Mouse (Mus musculus) erythroblast, embryonic 14.5 days (primary cell): ENCODE results near the gene Dpy19l2. TPM values are rescaled to one million over a fixed set of nuclear protein-coding genes. Genes with fewer than 3 reads are reported as not detected.

ENCODE experiments used
- H3K27me3 ChIP-seq: 2 replicates; pipeline ENCODE4 v1.6.1; 2012; ENCODE audit warnings: inconsistent platforms; ENCODE audit not compliant: control insufficient read depth
- H3K36me3 ChIP-seq: 2 replicates; pipeline ENCODE4 v1.6.1; 2012; ENCODE audit warnings: mild to moderate bottlenecking, inconsistent platforms; ENCODE audit not compliant: control insufficient read depth
- H3K4me1 ChIP-seq: 2 replicates; pipeline ENCODE4 v1.6.1; 2012; ENCODE audit warnings: inconsistent platforms; ENCODE audit not compliant: control insufficient read depth
- H3K4me3 ChIP-seq: replicated peaks from 2 replicates; pipeline ENCODE3; 2012; ENCODE audit warnings: moderate library complexity, mild to moderate bottlenecking, inconsistent platforms
- H3K9me3 ChIP-seq: 2 replicates; pipeline ENCODE4 v1.6.1; 2012; ENCODE audit warnings: low read length, inconsistent platforms, mixed read lengths; ENCODE audit not compliant: control insufficient read depth
- GATA1 ChIP-seq: IDR thresholded peaks from 2 replicates; pipeline ENCODE4 v1.6.1; 2012; ENCODE audit warnings: low read length, inconsistent platforms, mixed read lengths
- TAL1 ChIP-seq: IDR thresholded peaks from 3 replicates; pipeline ENCODE4 v1.6.1; 2012; ENCODE audit warnings: low read length, inconsistent platforms, mixed read lengths
- polyA plus RNA-seq: library from polyadenylated mRNA; stranded (reverse); fragments of >175 nt; gene quantifications from 2 replicates; pipeline ENCODE4 v1.2.3, GENCODE M21; 2012

The Dpy19l2 gene
- polyA plus RNA-seq, 1 experiment: not detected

DNA sequence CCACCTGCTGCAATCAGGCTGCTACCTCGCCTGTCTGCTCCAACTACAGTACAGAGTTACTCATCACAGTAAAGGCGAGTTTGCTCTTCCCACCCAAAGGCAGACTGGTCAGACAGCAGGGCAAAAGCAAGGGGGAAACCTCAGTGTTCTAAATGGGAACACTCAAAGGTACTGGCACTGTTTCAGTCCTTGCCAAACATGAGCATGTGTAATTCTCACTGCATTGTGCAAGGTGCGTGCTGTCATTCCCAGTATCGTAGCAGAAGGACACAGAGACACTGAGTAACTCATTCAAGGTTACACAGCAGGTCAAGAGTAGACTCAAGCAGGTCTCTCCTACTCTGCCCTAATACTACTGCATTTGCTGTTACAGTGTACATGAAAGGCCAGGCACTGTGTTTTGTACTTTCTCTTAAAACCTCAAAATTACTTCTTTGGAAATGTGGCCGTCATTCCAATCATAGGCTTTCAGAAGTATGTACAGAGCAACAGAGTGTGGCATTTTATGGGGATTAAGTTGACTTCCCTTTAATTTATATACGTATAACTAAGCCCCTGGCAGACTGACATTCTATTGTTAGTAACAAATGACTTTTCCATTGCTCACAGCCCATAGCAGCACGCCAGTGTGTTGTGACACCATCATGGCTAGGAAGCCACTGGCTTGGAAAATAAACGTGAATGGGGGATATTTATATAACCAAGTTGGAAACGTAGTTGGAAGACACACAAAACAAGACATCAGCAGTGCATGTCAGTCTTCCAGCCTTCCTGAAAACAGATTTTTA is 182.6 kb downstream of the Dpy19l2 start:
- H3K27me3 ChIP-seq: no peaks in the 10 kb centered on the region
- TF ChIP-seq GATA1 (no peak), TAL1 (no peak)
- H3K9me3 ChIP-seq: no peaks in the 10 kb centered on the region
- no peaks in the 10 kb centered on the region for H3K36me3 ChIP-seq
- H3K4me3 ChIP-seq: no peak overlapping the region
- no peaks in the 10 kb centered on the region for H3K4me1 ChIP-seq

GRCm38 (mm10) chr9:24512121-24512539 is 184.0 kb downstream of the Dpy19l2 start:
- Histone ChIP-seq H3K4me3 (no peak overlapping the region), H3K4me1 (no peaks in the 10 kb centered on the region), H3K9me3 (no peaks in the 10 kb centered on the region), H3K27me3 (no peaks in the 10 kb centered on the region), H3K36me3 (no peaks in the 10 kb centered on the region)
- no peak for TF ChIP-seq GATA1
- TF ChIP-seq TAL1: no peak

DNA sequence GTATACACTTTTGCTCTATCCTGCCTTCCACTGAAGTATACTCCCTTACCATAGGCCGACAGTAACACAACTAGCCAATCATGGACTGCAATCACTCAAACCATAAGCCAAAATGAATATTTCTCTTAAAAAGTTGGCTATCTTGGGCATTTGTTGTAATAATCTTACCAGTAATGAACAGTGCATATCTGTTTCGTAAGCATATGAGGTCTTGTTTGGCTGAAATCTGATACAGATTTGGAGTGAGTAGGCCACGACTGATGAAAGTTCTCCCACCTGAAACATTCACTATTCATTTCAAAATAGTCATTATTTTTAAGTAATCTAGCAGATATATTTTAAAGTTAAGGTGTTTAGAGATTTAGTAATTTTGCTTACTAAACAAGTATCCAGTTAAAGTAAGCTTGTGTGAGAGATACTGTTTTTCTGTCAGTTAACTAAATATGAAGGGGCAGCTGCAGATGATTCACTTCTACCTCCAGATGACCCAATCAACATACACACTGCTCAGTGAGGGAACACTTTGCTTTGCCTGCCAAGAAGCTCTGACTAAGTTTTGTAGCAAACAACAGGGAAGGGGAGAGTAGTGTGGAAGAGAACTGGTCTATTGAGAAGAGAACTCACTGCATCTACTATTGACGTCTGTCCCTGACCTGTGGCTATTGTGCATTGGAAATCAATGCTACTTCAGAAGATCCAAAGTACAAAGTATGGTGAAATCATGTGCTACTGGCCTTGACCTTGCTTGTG is 184.5 kb downstream of the Dpy19l2 start:
- H3K27me3 ChIP-seq: no peaks in the 10 kb centered on the region
- H3K4me3 ChIP-seq: no peak overlapping the region
- no peaks in the 10 kb centered on the region for H3K36me3 ChIP-seq
- H3K4me1 ChIP-seq: no peaks in the 10 kb centered on the region
- TF ChIP-seq GATA1: no peak
- no peak for TF ChIP-seq TAL1
- no peaks in the 10 kb centered on the region for H3K9me3 ChIP-seq

- H3K27me3 ChIP-seq: no peaks in the 10 kb centered on the region
- peaks cover 9% of the 10 kb centered on the region for H3K4me1 ChIP-seq
- H3K36me3 ChIP-seq: no peaks in the 10 kb centered on the region
- H3K4me3 ChIP-seq: no peak overlapping the region
- TF ChIP-seq GATA1: no peak
- no peak for TF ChIP-seq TAL1
- H3K9me3 ChIP-seq: no peaks in the 10 kb centered on the region
These were observed 187.2 kb downstream of the Dpy19l2 start for GRCm38 (mm10) chr9:24508880-24509279.

Other genes with a start within 250 kb of the Dpy19l2 start
- 0.31 and 0.51 TPM in 2 replicates for gene Dpy19l1, start 193.2 kb downstream of the Dpy19l2 start, polyA plus RNA-seq
- not detected in 2 replicates for gene Cypt4, start 71.1 kb downstream of the Dpy19l2 start, polyA plus RNA-seq
- not detected in 2 replicates for gene Tbx20, start 78.0 kb upstream of the Dpy19l2 start, polyA plus RNA-seq